Mouse (Mus musculus) cerebellum, postnatal 4 days (tissue): ENCODE measurements at regions not wholly inside any gene's neighbourhood (a gene's known extent, or its start where the extent isn't known, plus 50 kb on each side); places are given as distances from the start of the nearest gene placed in this dataset.

Experiments
- DNase-seq, 2 experiments: peaks; one replicate each; pipeline ENCODE4 v3.0.0; 2022; ENCODE audit warnings: low spot score in 2 of 2, mixed read lengths in 1 of 2

- no peak for DNase-seq
These were observed 660.2 kb downstream of the Magi1 start for GRCm38 (mm10) chr6:93623541-93623940.

GRCm38 (mm10) chr6:93616926-93617325 is 666.8 kb downstream of the Magi1 start:
- no peak for DNase-seq

- DNase-seq, result no peak
These were observed 657.1 kb upstream of the Adamts9 start for GRCm38 (mm10) chr6:93600376-93600775.

- DNase-seq, result no peak
These were observed 656.1 kb upstream of the Adamts9 start for GRCm38 (mm10) chr6:93599371-93599770.

GRCm38 (mm10) chr6:93589935-93590334 is 646.6 kb upstream of the Adamts9 start:
- DNase-seq, result no peak

GRCm38 (mm10) chr6:93586871-93587270 is 643.6 kb upstream of the Adamts9 start:
- DNase-seq, result no peak

GRCm38 (mm10) chr6:93581141-93581540 is 637.8 kb upstream of the Adamts9 start:
- no peak for DNase-seq

GRCm38 (mm10) chr6:93580716-93581115 is 637.4 kb upstream of the Adamts9 start:
- DNase-seq, result no peak

- no peak for DNase-seq
These were observed 632.0 kb upstream of the Adamts9 start for GRCm38 (mm10) chr6:93575249-93575648.

- no peak for DNase-seq
These were observed 630.7 kb upstream of the Adamts9 start for GRCm38 (mm10) chr6:93573679-93574635.

GRCm38 (mm10) chr6:93569866-93570265 is 626.6 kb upstream of the Adamts9 start:
- no peak for DNase-seq

GRCm38 (mm10) chr6:93569211-93569610 is 625.9 kb upstream of the Adamts9 start:
- no peak for DNase-seq

GRCm38 (mm10) chr6:93566661-93567060 is 623.4 kb upstream of the Adamts9 start:
- no peak for DNase-seq

- DNase-seq, result no peak
These were observed 605.0 kb upstream of the Adamts9 start for GRCm38 (mm10) chr6:93548311-93548710.

- DNase-seq, result no peak
These were observed 601.0 kb upstream of the Adamts9 start for GRCm38 (mm10) chr6:93544246-93544645.

- DNase-seq, result no peak
These were observed 600.2 kb upstream of the Adamts9 start for GRCm38 (mm10) chr6:93543354-93544129.

- no peak for DNase-seq
These were observed 596.3 kb upstream of the Adamts9 start for GRCm38 (mm10) chr6:93539583-93539982.

GRCm38 (mm10) chr6:93539171-93539570 is 595.9 kb upstream of the Adamts9 start:
- no peak for DNase-seq

- DNase-seq, result no peak
These were observed 594.7 kb upstream of the Adamts9 start for GRCm38 (mm10) chr6:93537971-93538370.

- no peak for DNase-seq
These were observed 593.8 kb upstream of the Adamts9 start for GRCm38 (mm10) chr6:93537126-93537525.

GRCm38 (mm10) chr6:93513818-93514217 is 570.5 kb upstream of the Adamts9 start:
- DNase-seq, result no peak

- DNase-seq, result no peak
These were observed 566.6 kb upstream of the Adamts9 start for GRCm38 (mm10) chr6:93509857-93510256.

- DNase-seq, result no peak
These were observed 554.5 kb upstream of the Adamts9 start for GRCm38 (mm10) chr6:93497824-93498223.
